Mouse (Mus musculus): ENCODE measurements around the gene Trim8.

- TF ChIP-seq CTCF (IDR thresholded peaks at IDR 0.05; ENCODE audit: borderline replicate concordance, extremely low read depth, insufficient read depth, insufficient read length) (peak; percentile 69; the same call in 1 of the 2 replicates), POLR2A (IDR thresholded peaks at IDR 0.05; ENCODE audit: borderline replicate concordance, extremely low read depth, insufficient read depth, insufficient read length, poor library complexity, severe bottlenecking) (no peak)
Observed at GRCm38 (mm10) chr19:46562132-46562531, 60.6 kb downstream of the Trim8 start.
